Comparison of ENCODE assay signal across 12 mouse cellular contexts in the genomic region with DNA sequence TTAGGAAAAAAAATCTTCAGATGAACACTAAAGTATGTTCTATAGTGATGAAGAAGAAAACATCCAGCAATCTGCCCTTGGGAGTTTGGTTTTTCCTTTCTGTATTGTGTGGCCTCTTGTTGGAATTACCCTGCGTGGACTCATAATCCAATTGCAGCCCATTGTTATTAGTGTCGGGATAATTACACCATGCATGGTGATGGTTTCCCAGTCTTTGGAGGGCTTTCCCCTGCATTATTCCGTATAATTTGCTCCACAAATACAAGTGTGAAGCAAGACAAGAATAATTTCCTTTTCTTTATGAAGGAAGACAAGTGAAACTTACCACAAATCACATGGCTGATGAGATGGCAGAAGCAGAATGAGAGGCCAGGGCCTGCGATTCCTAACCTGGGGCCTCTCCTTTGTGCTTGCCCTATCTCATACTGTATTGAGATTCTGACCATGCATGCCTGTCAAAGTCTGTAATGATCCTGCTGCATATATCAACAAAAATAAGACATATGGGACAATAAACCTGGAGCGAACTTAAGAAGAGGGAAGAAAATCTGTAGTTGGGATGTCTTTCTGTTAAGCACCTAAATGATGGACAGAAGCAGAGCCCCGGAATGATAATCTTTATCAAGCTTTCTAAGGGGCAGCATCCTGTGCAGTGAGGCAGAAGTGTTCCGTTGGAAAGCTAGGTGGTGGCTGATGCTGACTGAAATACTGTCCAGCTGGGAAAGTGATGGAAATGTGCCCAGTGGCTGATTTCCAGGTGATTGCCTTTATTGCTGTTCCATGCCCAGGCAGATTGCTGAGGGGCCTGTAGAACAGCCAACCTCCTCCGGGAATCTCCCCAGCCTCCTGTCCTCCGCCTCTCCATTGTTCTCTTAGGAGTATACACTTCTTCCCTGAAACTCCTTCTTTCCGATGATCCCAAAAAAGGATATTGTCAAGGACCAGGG.
DNase-seq lines count a peak whose midpoint lies in the region.
"Had no signal": no experiment of that assay in that cellular context is flagged by ENCODE, and none has a peak within 500 bp of the region (broad histone marks: within the 10 kb centered on the region; RNA-seq: fewer than 3 reads in every experiment).

No protein-coding gene starts in this region.

- H3K27ac ChIP-seq in heart, embryonic 10.5 days: no peak overlapping the region
- H3K27ac ChIP-seq: embryonic facial prominence, embryonic 12.5 days had no signal

- no peaks in the 10 kb centered on the region for H3K4me1 ChIP-seq in heart, embryonic 10.5 days
- H3K4me1 ChIP-seq: embryonic facial prominence, embryonic 12.5 days had no signal

- H3K4me3 ChIP-seq in heart, embryonic 10.5 days: no peak overlapping the region
- H3K4me3 ChIP-seq: embryonic facial prominence, embryonic 12.5 days had no signal

- no peaks in the 10 kb centered on the region for H3K27me3 ChIP-seq in heart, embryonic 10.5 days (ENCODE audit: insufficient read depth, poor library complexity, severe bottlenecking)
- H3K27me3 ChIP-seq: embryonic facial prominence, embryonic 12.5 days had no signal

- WGBS in heart, embryonic 10.5 days: 76% methylated on average over 10 of the region's 10 CpGs

- DNase-seq in heart, adult 11 months: peak; percentile 88
- no peak for DNase-seq in heart, embryonic 10.5 days (ENCODE audit: low spot score)
- peak; percentile 12 for DNase-seq in ovary, postnatal 36 days (ENCODE audit: low spot score)
- DNase-seq in ovary, postnatal 14 days (ENCODE audit: low spot score): no peak
- peak; percentile 55 to 63 for DNase-seq in cerebellum, postnatal 36 days
- DNase-seq in retina, embryonic 14.5 days (ENCODE audit: low spot score): peak; percentile 64
- DNase-seq in c-Kit-positive CD71-positive TER-119-positive erythroid progenitor cells, embryonic 14.5 days (ENCODE audit: low spot score): no peak
- DNase-seq in spleen, postnatal 36 days (ENCODE audit: low spot score in 2 of 2): no peak
- DNase-seq: kidney, postnatal 25 days; right cerebral cortex, postnatal 25 days; thymus, adult 18-20 months had no signal

- H3K36me3 ChIP-seq in heart, embryonic 10.5 days: no peaks in the 10 kb centered on the region
- H3K36me3 ChIP-seq: embryonic facial prominence, embryonic 12.5 days had no signal

- no peaks in the 10 kb centered on the region for H3K9me3 ChIP-seq in heart, embryonic 10.5 days
- H3K9me3 ChIP-seq: embryonic facial prominence, embryonic 12.5 days had no signal

Comparison
In these comparisons a context has a peak if more than half of its experiments do, and no peak if none do; other contexts are left out.
1. DNase-seq: peak in heart, adult 11 months (single experiment), ovary, postnatal 36 days (single experiment), cerebellum, postnatal 36 days (2 of 2) and retina, embryonic 14.5 days (single experiment); none in heart, embryonic 10.5 days (single experiment), ovary, postnatal 14 days (single experiment), c-Kit-positive CD71-positive TER-119-positive erythroid progenitor cells, embryonic 14.5 days (single experiment) and spleen, postnatal 36 days (0 of 2).